Mouse (Mus musculus) urinary bladder, postnatal 25 days (tissue): ENCODE measurements around the gene Hsh2d.
A peak's percentile ranks its signal among the peaks of the same experiment; 100 is the strongest.

Experiments used
- DNase-seq: peaks from one replicate; pipeline ENCODE4 v3.0.0; 2022; ENCODE audit warnings: low spot score

The Hsh2d gene

DNA sequence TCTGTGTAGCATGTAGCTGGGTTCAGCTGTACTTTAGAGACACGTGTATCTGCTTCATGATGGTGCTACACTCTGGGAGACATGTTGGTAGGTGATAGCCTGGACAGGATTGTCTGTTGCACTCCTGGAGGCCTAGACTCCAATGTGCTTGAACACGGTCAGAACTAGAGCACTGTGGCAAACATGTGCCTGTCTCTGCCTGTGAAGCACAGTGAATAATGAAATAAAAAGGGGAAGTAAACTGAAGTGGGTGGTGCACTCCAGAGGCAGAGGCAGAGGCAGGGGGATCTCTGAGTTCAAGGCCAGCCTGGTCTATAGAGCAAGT, 739 bp downstream of the Hsh2d start:
- DNase-seq = no peak

- DNase-seq = no peak
Measured at GRCm38 (mm10) chr8:72192065-72192464, 2.6 kb downstream of the Hsh2d start.

DNA sequence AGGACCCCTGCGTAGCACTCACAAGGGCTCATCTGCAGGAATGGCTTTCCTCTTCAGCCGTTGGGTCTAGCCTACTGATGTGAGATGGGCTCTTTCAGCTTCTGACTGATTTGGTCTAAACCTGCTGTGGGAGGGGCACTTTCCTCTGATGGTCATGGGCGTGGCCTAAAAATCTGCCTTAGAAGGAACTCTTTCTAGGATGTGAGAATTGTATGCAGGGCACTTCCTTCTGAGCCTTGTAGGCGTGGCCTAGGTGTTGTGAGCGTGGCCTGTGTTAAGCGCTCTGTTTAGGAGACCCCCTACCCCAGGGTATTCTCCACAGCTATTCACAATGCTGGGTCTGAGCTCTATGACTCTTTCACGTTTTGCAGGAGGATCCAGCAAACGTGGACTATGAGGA, 8.6 kb downstream of the Hsh2d start:
- DNase-seq = no peak

GRCm38 (mm10) chr8:72208582-72208981, 19.1 kb downstream of the Hsh2d start:
- DNase-seq = no peak

GRCm38 (mm10) chr8:72210222-72210621, 20.8 kb downstream of the Hsh2d start:
- no peak for DNase-seq

GRCm38 (mm10) chr8:72210710-72211109, 21.3 kb downstream of the Hsh2d start:
- DNase-seq = no peak

DNA sequence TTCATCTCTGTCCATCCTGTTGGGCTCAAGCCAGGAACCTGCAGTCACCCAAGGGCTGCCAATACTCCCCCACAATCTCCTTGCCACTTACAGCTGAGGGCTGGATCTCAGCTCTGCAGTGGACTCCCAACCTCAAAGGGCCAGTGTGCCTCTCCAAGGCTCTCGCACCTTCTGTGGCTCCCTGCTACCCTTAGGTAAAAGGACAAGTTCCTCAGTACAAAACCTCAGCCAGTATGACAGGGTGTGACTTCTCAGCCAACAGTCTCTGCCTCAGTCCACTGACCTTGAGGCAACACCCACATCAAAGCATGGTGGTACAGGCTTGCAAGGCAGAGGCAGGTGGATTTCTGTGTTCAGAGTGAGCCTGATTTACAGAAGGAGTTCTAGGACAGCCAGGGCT, 22.4 kb downstream of the Hsh2d start:
- DNase-seq = no peak

GRCm38 (mm10) chr8:72212751-72213150, 23.3 kb downstream of the Hsh2d start, which contains the start of gene Cib3:
Cib3 (minus strand) TSS chr8:72212837.
- DNase-seq = no peak

- no peak for DNase-seq
Measured at GRCm38 (mm10) chr8:72213536-72213935, 24.1 kb downstream of the Hsh2d start, which contains the start of gene Gm11034. Gm11034 (minus strand) TSS chr8:72213636.

DNA sequence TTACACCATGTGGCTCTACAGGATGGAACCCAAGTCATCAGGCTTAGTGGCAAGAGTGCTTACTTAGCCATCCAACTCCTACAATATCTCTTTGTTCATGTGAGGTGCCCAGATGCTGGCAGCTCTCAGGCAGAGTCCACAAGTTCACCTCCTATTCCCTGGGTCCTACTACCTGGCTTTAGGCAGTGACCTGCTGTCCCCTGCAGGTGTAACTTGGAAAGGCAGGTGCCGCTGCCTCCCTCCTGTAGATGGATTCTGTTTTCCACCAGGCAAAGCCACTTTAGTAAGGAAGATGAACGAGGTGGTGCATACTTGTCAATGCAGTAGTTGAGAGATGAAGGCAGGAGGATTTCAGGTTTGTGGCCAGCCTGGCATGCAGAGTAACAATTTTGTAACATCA, 25.6 kb downstream of the Hsh2d start:
- no peak for DNase-seq

GRCm38 (mm10) chr8:72215871-72216270, 26.4 kb downstream of the Hsh2d start:
- DNase-seq = no peak

DNA sequence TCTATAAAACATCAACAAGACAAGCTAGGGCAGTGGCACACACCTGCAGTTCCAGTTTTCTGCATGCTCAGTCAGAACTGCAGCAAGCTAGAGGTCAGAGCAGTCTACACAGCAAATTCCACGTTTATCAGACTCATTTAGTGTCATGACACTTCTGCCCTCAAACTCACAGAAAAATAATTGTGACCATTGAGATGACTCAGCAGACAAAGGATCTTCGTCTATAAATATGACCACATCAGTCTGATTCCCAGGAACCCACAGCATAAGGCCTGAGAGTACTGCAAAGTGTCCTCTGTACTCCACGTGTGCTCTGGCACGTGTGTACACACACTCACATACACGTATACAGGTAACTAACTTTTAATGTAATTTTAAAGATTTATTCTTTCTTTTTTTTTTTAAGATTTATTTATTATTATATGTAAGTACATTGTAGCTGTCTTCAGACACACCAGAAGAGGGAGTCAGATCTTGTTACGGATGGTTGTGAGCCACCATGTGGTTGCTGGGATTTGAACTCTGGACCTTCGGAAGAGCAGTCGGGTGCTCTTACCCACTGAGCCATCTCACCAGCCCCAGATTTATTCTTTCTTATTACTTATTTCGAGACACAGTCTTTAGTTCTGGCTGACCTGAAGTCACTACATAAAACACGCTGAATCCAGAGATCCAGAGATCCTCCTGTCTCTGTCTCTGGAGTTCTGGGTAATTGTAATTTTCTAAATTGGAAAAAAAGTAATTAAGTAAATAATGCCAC, 29.5 kb downstream of the Hsh2d start:
- DNase-seq = no peak

DNA sequence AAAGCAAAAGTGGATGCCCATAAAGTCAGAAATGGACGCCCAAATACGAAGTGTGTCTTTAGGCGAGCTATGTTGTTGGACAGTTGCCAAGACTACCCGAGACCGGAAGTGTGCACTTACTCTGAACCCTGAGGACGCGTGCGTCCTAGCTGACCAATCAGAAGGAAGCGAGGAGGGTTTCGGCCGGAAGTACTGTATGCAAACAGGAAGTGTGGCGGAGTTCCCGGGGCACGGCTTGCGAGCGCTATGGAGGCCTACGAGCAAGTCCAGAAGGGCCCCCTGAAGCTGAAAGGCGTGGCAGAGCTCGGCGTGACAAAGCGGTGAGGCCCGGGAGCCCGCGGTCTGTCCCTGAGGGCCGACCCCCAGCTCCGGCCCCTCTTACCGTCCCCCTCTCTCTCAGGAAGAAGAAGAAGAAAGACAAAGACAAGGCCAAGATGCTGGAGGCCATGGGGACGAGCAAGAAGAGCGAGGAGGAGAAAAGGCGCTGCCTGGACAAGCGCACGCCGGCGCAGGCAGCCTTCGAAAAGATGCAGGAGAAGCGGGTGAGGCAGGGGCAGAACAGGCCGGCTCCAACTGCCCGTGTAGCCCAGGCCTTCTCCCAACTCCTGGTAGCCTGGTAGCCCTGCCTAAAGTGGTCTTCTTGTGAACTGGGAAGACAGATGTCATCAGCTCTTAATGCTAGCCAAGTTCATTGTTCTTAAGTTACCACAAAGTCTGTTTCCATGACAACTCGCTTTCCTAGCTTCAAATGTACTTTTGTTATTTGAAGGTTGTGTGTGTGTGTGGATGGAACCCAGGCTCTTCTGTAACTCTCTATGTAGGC, 30.3 kb downstream of the Hsh2d start, which contains the start of gene Fam32a:
Gene Fam32a, plus strand, starts transcription at position 190 of the 823 bp plus-strand sequence.
- DNase-seq = peak; percentile 76

DNA sequence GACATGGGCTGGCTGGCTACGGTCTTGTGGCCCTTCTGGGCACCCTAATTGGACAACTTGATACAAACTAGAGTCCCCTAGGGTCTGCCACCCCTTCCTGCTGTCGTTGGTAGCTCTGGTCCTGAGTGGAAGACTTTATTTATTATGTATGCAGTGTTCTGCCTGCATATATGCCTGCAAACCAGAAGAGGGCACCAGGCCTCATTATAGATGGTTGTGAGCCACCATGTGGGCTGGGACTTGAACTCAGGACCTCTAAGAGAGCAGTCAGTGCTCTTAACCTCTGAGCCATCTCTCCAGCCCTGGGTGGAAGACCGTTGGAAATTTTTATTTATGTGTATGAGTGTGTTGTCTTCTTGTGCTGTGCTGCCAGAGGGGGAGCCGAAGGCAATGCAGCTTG, 31.3 kb downstream of the Hsh2d start:
- no peak for DNase-seq

DNA sequence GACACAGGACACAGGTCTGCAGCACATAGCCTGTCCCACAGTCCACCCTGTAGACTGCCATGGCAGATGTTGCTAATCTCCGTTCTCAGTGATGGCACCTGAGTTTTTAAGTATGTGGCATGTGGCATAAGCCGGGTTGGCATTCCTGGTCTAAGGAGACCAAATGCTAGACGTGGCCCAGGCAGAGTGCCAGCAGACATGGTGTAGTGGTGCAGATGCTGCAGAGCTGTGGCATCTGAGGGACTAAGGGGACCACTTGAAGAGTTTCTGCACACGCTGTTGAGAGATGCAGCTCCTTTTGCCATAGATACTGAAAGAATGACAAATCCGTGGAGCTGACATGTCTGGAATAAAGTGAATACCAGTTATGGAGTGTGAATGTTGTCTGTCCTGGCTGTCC, 33.2 kb downstream of the Hsh2d start:
- no peak for DNase-seq

DNA sequence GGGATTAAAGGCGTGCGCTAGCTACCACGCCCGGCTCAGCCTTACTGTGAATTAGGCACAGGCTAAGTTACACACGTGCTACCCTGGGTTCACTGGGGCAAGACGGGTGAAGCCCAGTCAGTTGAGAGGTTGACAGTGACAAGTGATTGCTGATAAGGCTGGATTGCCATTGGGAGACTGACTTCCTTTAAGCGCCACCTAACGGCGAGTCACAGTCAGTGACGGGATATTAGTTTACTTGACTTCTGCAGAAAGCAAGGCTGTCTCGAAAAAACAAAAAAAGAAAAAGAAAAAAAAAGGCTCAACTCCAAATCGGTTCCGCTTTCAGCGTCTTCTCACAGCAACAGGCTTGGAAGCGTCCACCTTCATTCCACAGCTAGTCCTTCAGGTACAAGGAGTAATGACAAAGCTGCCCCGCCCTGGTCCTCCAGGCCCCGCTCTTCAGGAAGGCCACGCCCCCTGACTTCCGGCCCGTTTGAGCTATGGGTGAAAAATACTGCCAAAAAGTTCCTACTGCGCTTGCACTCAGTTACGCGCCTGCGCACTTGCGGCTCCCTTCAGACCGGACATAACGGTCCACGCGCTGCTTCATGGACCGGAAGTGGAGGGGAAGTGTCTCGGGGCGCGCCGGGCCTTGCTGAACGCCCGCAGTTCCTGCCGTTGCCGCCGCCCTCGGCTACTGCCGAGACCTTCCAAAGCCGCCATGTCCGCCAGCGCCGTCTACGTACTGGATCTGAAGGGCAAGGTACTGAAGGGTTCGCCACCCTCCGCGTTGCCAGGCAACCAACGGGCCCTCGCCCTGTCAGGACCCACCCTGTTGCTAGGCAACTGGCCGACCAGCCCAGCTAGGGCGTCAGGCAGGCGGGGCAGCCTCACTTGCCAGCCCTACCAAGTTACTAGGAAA, 50.3 kb downstream of the Hsh2d start, which contains the start of gene Ap1m1:
Gene Ap1m1, plus strand, starts transcription at position 520 of the 904 bp plus-strand sequence.
- DNase-seq = peak; percentile 94

DNA sequence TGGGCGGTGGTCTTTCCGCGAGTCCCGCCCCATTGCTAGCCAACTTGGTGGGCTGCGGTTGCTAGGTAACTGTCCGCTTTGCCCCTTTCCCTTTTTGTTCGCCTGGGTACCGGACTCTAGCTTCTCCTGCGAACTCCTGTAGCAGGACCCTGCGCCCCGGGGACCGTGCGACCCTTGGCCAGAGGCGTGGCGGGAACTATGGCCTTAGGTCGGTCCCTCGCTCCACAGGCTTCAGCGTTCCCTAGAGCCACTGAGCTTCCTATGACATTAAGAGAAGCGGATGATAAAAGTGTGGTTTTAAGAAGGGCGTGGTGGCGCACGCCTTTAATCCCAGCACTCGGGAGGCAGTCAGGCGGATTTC, 50.9 kb downstream of the Hsh2d start:
- DNase-seq = no peak

- no peak for DNase-seq
Measured at GRCm38 (mm10) chr8:72240951-72241350, 51.5 kb downstream of the Hsh2d start.

DNA sequence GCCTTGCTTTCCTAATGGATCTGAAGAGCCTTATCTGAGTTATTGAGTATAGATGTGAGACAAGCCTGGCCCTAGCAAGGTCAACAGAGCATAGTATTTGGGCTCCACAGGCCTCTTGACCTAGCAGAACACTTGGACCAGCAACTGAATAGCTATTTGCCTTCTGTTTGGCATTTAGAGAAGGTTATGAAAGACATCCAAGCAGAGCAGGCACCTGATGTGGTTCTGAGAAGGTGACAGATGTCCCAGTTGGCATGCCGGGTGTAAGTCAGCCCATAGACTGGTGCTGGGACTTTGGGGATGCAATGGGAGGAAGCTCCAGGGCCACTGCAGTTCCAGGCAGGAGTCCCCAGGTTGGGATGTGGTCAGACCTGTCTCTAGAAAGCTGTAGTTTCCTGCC, 52.8 kb downstream of the Hsh2d start:
- DNase-seq = no peak

DNA sequence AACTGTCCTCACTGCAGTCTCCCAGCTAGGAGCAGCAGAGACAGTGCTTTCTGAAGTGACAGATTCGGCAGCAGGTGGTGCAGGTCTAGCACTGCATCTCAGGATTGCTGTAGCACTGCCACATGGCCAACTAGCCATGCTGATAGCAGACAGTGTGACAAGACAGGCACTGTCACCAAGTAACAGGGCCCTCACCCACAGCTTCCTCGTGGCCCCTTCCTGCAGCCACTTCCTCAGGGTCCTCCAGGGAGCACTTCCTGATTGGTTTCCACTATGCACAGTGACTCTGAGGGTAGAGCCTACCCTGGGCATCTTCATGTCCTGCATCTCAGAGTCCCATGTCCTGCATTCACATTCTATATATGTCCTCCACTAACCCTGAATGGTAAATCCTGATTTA, 55.2 kb downstream of the Hsh2d start:
- DNase-seq = no peak
